Mouse (Mus musculus): ENCODE data around the gene Nup37.

The Nup37 gene

DNA sequence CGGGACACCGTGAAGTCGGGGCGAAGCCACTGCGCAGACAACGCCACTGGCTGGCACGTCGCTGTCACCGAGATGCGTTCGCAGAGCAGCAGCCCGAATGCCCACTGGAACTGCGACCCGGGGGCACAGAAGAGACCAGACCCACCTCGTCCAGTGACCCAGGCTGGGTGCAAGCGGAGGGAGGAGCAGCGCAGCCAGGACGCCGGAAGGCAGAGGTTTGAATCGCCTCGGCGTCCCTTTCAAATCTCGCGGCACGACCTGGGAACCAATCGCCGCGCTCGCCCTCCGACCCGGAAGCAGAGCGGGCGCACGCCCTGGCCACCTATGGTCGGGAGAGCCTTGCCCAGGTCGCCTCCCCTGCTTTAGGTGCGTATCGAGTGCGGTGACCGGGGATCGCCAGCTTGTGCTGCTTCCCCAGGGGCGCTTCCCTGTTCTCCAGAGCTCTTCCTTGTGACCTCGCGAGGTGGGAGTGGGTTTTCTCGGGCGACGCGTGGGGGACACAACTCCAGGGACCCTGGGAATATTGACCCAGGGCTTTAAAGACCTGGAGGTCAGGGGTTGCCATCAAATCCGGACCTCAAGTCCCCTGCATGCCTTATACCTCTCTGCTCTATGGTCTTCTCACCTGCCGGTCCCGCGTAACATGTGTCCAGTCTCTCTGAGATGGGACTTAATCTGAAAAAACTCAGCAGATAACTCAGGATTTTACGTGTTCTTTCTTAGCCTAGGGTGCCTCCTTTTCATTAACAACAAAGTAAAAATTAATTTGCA is at the start of gene Nup37, which contains the start of gene Parpbp:
Gene Nup37 (plus strand): TSS at position 286 of the 771 bp plus-strand sequence.
Gene Parpbp (minus strand): TSS at position 235 of the 771 bp plus-strand sequence.
- peak; percentile 85 for DNase-seq (ENCODE audit: low spot score)

DNA sequence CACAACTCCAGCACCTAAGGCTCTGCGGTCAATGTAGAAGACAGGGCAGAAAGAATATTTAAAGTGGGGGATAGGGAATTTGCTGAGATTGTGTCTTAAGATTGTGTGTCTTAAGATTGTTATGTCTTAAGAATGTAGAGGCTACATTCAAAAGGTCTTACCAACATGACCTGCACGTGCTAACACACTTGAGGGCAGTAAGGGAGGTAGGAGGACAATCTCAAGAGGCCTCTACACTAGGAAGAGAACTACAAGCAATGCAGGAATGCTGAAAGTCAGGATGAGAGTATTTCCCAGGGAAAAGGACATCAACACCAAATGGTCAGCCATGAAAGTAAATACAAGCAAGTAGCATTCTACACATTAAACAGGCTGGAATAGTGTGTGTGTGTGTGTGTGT is 40.6 kb upstream of the Nup37 start:
- no peak for DNase-seq (ENCODE audit: low spot score)

DNA sequence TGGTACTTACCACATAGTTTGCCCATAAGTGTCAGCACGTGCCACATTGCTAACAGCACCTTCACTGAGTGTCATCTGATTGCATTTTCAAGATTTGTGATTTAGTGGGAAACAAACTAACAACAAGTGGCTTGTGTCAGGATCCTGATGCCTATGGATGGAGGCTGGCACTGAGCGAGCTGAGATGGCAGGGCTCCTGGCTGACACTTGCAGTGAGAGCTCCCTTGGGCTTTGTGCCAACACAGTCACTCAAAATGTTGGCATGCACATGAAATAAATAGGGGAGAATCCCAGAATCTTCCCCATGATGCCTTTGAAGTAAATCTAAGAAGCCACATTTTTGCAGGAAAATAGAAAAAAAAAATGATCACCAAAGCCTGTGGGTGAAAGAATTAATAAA is 33.5 kb upstream of the Nup37 start:
- no peak for DNase-seq (ENCODE audit: low spot score)

DNA sequence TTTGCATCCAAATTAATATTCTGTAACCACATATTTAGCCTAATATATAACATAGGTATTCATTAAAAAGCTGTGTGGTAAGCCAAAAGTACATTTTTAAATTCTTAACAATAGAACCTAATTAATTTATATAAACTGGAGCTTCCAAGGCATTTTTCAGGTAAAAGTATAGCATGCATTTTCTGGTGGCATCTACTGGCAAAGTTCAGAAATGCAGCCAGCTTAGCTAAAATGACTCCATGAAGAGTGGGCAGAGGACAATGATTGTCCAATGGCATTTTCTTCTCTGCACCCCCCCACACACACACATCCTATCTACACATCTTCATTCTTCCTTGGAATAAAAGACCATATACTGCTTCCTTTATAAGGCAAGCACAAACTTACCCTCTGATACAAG is 27.1 kb upstream of the Nup37 start:
- DNase-seq (ENCODE audit: low spot score): no peak

DNA sequence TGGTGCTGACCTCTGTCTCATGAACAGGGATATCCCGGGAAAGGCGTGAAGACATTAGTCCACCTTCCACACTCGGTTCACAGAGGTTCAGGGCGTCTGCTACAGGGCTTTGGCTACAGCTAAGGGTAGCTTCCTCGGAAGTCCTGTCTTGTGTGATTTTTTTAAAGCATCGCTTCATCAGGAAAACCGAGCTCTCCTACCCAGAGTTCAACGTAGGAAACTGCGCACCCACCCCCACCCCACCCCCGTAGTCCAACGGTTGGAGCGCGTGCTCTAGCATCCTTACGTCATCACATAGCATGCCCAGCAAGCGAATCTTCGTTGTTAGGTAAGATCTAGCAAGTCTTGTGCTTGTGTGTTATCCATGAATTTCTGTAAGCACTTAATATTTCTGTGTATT is 11.2 kb upstream of the Nup37 start:
- no peak for DNase-seq (ENCODE audit: low spot score)

DNA sequence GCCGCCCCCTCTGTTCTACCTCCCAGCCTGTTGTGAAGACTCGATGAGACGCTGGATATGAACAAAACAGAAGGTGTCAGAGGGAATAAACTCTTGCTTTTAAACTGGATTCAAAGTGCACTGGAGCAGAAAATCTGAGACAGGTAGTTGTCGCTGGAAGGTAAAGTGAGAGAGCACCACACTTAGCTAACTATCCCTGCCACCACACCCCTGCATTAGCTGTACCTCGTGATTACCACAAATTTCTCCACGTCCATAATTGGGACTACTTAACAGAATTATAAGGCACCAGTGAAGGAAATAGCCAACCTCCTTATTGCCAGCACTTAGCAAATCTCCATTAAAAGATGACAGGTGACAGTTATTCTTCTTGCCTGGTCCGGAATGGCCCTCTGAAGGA is 605 bp upstream of the Nup37 start:
- DNase-seq (ENCODE audit: low spot score): no peak

DNA sequence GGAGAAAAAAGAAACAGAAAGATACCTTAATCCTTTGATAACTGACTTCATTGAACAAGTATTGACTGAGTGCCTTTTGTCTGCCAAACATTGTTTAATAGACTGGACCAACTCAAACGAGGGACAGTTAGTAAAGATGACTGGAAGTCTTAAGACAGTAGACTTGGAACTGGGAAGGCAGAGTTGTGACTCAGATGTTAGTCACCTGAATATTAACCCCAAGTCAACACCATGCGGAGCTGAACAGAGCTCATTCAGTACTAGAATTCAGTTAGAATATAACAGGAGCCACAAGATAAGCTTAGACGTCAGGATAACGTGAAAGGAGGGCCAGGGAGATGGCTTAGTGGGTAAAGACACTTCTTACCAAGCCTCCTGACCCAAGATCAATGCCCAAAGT is 3.6 kb downstream of the Nup37 start:
- no peak for DNase-seq (ENCODE audit: low spot score)

DNA sequence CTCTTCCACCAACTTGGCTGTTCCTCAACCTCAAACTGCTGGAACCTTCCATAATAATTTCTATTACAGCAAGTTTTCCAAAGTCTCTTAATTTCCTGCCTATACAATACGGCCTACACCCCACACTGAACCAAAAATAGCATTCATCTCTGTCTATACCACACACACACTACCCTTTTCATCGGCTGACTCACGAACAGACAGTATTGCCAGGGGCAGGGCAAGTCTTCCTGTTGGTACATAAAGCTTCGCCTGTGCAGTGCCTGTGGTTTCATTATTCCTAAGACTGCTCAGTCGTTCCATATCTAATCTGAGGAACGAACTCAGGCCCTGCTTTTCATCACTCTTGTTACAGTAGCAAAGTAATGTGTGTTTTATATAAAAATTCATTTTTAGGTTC is 4.9 kb downstream of the Nup37 start:
- no peak for DNase-seq (ENCODE audit: low spot score)

DNA sequence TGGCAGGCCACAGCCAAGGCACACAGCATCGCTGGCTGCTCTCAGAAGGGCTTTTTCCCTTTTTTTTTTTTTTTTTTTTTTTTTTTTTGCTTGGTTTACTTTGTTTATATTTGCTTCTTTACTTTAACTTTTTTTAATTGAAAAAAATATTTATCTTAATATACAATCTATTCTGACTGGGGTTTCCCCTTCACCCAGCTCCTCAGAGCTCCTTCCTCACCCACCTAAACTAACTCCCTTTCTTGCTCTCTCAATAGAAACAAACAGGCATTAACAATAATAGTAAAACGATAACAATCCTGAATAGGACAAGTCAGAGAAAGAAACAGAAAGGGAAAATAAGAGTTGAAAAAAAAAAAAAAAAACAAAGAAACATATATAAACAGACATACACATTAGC is 15.3 kb downstream of the Nup37 start:
- DNase-seq (ENCODE audit: low spot score): no peak

DNA sequence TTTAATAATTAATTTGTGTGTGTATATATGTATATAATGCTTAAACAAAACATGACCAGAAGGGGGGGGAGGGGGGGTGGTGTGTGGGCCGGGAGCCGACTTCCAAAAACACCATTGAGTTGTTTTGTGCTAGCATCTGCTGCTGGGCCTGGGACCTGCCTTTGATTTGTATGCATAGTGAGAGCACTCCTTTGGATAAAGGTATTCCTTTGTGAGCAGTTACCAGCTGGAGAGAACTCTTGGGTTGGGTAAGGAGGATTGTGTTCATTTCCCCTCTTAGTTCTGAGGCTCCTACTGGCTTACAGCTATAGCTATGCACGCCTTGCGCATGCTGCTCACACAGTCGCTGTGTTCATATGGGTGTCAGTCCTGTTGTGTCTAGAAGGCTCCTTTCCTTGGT is 15.9 kb downstream of the Nup37 start:
- DNase-seq (ENCODE audit: low spot score): no peak

DNA sequence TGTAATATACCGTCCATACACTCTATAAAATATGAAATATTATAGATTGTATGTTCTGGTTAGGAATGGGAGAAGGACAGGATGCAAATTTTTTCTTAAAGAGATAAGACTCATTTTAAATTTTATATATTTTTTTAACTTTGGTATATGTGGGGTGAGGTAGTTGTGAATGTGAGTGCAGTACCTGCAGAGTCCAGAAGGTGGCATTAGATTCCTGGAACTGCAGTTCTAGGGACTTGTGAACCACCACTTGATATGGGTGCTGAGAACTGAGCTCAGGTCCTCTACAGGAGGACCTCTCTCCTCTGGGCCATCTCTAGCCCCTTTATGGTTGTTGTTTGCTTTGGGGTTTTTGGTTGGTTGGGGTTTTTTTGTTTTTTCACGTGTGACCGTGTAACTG is 19.4 kb downstream of the Nup37 start:
- no peak for DNase-seq (ENCODE audit: low spot score)

DNA sequence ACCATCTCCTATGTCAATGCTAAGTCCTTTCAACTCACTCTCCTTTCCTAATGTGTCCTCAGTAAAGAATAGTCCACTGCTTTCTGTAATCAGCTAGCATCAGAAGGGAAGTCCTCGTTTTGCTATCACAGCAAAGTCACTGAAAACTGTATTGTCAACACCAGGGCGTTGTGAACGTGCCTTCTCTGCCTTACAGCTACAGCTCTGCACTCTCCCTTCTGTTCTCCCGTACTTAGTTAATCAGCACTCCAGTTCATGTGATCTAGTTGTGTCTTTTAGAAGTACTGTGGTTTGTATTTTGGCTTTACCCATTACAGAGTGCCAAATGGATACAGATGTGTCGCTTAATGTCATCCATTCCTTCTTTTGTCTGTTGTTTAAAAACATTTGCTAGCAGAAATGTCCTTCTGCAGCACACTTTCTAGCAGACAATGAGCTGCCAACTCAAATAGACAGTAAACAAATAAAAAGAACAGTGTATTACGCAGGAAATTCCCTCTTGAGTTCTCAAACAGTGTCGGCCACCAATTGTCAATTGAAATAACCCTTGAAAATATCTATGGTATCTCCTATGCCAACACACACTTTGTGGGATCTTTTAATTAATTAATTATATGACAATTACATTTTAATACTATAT is 20.8 kb downstream of the Nup37 start:
- DNase-seq (ENCODE audit: low spot score): no peak

DNA sequence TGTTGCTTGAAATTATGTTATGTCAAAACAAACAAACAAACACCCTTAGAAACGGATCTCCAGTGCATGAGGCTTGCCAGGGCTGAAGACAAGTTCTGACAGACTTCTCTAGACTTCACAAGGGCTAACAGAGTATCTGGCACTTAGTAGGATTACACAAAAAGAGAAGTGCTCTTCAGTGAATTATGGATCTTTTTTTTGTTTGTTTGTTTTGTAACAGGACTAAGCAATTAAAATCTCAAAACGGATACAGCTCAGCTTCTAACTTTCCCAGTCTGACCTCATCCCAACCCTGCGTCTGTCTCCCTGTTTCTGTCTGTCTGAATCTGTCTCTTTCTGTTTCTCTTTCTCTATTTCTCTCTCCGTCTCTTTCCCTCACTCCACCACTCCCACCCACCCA is 53.7 kb downstream of the Nup37 start:
- no peak for DNase-seq (ENCODE audit: low spot score)

DNA sequence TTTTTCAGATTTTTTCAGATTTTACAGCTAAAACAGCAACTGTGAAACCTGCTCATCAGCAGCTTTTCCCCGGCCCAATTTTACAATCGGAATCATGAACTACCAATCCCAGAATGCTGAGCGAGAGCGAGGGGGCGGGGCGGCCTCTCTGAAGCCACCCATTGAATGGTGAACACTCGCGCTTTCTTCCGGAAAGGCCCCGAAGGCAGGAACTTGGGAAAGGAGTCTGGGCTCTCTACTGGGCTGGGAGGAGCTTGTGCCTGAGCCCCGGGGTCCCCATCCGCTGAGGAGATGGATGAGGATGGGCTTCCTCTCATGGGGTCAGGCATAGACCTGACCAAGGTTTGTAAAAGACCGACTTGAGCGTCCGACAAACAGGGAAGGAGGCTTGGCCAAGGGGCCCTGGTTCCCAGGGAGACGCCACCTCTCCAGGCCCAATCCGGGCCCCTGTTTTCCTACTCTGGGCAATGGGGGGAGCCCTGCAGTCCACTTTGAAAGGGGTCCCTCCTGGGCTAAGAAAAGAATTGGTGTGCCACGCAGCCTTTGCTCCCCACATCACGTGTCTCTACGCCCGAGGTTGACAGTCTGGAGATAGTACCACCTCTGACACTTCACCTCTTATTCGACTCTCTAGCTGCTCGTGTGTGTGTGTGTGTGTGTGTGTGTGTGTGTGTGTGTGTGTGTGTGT is 54.3 kb downstream of the Nup37 start, which contains the start of gene Washc3:
Gene Washc3 (plus strand): TSS at position 143 of the 688 bp plus-strand sequence.
- DNase-seq (ENCODE audit: low spot score): peak; percentile 86

DNA sequence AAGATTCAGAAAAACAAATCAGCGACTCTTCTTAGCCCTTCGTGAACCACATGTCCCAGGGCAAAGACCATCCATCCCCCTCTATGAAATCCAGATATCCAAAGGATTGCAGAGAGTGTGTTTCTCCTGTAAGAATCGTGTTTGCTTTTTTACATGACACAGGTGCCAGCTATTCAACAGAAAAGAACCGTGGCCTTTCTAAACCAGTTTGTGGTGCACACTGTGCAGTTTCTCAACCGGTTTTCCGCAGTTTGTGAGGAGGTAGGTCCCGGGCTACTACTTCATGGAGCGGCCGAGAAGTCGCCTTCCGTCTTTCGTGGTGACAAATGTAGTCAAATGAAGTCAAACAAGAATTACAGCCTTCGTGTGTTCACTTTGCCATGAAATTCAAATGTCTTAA is 54.9 kb downstream of the Nup37 start:
- DNase-seq (ENCODE audit: low spot score): no peak

DNA sequence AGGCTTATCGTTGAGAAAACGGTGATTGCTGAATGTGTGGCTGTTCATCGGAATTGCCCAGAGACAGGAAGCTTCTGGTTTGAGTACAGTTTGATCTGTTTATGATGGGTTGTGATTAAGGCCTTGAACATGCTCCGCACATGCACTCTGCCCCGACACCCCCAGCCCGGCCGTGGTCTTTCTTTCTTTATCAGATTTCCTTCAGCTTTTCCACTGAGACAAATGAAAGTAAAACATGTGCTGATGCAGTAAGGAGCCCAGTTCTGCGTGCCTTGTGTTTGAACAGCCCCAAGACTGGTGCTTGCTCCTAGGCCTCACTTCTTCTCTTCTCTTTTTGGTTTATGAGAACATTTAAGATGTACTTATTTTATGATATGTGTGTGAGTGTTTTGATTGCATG is 55.8 kb downstream of the Nup37 start:
- no peak for DNase-seq (ENCODE audit: low spot score)

DNA sequence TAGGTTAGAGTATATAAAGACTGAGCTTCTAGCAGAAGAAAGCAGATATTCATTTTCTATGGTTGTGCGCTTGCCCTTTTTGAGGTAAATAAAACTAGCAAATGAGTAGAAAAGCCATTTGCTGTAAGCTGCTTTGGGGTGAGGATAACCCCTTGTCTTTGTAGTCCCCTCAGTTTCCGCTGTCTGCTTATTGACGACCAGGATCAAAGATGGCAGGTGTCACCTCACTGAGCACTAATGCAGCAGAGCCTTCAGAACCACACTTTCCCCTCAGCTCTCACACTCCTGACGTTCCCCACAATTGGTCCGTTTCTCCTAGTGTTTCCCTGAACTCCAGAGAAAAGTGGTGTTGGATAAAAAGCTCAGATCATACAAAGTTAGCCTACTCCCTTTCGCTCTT is 56.4 kb downstream of the Nup37 start:
- no peak for DNase-seq (ENCODE audit: low spot score)

DNA sequence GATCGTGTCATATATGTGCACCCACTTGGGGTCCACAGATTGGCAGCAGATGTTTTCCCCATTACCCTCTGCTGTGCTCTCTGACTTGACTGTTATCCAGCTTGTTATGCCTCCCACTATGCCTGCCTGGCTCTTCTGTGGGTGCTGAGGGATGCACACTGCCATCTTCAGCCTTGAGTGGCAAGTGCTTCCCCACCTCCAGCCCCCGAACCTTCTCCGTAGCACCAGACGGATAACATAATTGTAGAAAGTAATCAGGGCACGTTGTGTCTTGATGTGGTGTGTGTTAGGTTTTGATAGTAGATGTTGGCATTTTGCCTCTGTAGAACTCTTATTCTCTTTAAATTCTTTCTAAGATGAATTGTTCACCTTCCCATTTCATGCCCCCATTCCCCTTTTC is 65.9 kb downstream of the Nup37 start:
- no peak for DNase-seq (ENCODE audit: low spot score)

DNA sequence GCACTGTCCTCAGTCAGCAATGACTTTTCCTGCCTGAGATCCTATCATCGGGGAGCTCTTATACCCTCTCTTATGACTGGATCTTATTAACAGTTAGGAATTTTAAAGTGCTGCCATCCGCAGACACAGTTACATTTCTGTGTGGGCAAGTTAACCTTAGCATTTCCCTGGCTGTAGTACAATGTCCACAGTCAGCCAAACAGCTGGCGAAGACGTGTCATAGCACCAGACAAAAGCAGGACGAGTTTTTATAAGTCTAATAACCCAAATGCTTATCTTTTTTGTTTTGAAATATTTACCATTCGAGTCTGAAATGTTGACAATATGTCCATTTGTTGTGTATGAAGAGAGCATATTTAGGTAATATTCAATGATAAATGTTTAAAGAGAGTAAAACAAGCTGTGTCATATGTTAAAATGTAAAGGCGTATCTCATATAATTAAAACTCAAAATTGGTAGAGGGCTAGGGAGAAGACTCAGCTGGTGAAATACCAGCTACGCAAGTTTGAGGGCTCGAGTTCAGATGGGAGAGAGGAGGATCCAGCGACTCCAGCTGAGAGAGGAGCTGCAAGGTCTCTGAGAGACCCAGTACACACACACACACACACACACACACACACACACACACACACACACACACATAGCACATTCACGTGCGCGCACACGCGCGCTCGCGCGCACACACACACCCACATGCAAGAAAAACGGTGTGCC is 68.2 kb downstream of the Nup37 start:
- DNase-seq (ENCODE audit: low spot score): no peak

DNA sequence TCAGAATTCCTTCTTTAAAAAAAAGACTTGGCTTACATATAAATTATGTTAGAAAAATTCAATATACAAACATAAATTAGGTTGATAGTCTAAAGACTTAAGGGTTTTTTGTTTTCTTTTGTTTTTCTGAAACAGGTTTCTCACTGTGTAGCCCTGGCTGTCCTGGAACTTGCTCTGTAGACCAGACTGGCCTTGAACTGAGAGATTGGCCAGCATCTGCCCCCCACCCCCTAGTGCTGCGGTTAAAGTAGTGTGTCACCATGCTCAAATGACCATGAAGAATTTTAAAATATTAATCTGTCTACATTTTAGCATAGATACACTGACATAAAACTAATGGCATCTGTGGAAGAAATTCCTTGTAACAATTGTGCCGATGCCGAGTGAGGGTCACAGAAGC is 71.4 kb downstream of the Nup37 start:
- no peak for DNase-seq (ENCODE audit: low spot score)

DNA sequence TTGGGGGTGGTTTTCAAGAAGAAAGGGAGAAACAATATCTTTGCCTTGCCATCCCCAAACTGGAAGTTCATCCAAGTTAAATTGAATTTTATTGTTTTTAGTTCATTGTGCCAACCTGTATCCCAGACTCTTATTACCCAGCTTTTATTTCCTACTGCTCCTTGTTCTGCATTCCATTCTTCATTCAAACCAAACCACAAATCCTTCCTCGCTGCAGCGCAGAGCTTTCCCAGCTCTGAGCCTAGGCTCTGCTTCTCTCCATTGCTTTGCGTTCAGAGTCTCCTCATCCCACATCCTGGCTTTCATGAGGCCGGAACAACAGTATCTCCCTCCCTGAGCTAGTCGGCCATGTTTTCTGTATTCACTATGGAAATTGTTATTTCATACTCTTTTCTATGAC is 74.9 kb downstream of the Nup37 start:
- DNase-seq (ENCODE audit: low spot score): no peak

DNA sequence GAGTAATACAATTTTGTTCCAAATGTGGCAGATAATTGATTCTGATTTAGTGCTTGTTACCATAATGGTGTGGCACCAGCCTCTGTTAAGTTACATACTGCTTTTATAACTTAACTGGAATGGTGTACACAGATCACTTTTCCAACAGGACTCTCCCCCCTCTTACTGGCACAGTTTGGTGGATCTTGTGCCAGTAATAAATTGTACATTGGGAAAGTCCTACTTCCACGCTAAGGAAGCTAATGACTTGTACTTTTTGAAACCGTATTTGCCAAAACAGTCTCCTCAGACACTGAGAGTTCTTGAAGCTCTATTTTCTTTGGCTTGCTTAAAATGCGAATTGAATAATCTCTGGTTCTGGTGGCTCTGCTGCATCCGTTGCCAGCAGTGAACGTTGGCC is 78.6 kb downstream of the Nup37 start:
- DNase-seq (ENCODE audit: low spot score): no peak

DNA sequence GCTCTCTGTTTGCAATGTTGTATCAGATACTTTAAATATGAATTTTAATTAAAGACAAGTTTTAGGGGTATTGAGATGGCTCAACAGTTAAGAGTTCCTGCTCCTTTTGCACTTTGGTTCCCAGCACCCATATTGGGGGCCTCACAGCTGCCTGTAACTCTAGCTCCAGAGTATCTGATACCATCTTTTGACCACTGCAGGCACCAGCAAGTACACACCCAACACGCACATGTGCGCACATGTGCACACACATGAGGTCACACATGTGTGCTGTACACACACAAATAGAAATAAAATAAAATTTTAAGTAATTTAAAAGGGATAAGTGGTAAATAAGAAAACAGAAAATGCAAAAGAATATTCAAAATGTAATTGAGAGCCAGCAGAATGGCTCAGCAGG is 81.2 kb downstream of the Nup37 start:
- DNase-seq (ENCODE audit: low spot score): no peak
